ENCODE assay signal across 10 mouse cellular contexts in genomic region chr2:28770697-28771096, GRCm38 (mm10).
DNase-seq lines count a peak whose midpoint lies in the region; ATAC-seq lines count a peak whose summit lies in the region.
"Had no signal": no experiment of that assay in that cellular context is flagged by ENCODE, and none has a peak within 500 bp of the region (broad histone marks: within the 10 kb centered on the region; RNA-seq: fewer than 3 reads in every experiment).

No protein-coding gene starts in this region.

- peaks cover 14% of the 10 kb centered on the region; the same call in 1 of the 2 replicates for H3K4me1 ChIP-seq in hindbrain, embryonic 14.5 days (replicated peaks; ENCODE audit: control insufficient read depth, insufficient read depth, low read length)
- peaks cover 20% of the 10 kb centered on the region for H3K4me1 ChIP-seq in hindbrain, embryonic 10.5 days (replicated peaks)
- peaks cover 17 to 21% of the 10 kb centered on the region in 2 experiments for H3K4me1 ChIP-seq in heart, embryonic 14.5 days (ENCODE audit: control insufficient read depth in 2 of 2, insufficient read depth in 2 of 2, low read length in 2 of 2)
- peaks cover 8% of the 10 kb centered on the region; the same call in 1 of the 2 replicates for H3K4me1 ChIP-seq in intestine, embryonic 15.5 days (replicated peaks)

- H3K36me3 ChIP-seq in hindbrain, embryonic 14.5 days (replicated peaks; ENCODE audit: control insufficient read depth, insufficient read depth): no peaks in the 10 kb centered on the region
- H3K36me3 ChIP-seq in hindbrain, embryonic 10.5 days: no peaks in the 10 kb centered on the region
- no peaks in the 10 kb centered on the region for H3K36me3 ChIP-seq in heart, embryonic 14.5 days (ENCODE audit: control insufficient read depth, insufficient read depth, low read length)
- H3K36me3 ChIP-seq in intestine, embryonic 15.5 days: no peaks in the 10 kb centered on the region

- H3K4me3 ChIP-seq in hindbrain, embryonic 14.5 days (replicated peaks; ENCODE audit: low read length): no peak overlapping the region
- no peak overlapping the region for H3K4me3 ChIP-seq in hindbrain, embryonic 10.5 days
- H3K4me3 ChIP-seq in heart, embryonic 14.5 days (ENCODE audit: control insufficient read depth in 1 of 2, insufficient read depth in 1 of 2, low read depth in 1 of 2, low read length in 2 of 2): no peak overlapping the region
- no peak overlapping the region for H3K4me3 ChIP-seq in intestine, embryonic 15.5 days (replicated peaks)

- 0 out of 2 replicates have a peak, but pooled peaks cover 5% of the 10 kb centered on the region for H3K27me3 ChIP-seq in hindbrain, embryonic 14.5 days (ENCODE audit: control insufficient read depth, insufficient read depth, low read length)
- peaks cover 5% of the 10 kb centered on the region; the same call in 1 of the 2 replicates for H3K27me3 ChIP-seq in hindbrain, embryonic 10.5 days (ENCODE audit: insufficient read depth, poor library complexity, severe bottlenecking)
- no peaks in the 10 kb centered on the region for H3K27me3 ChIP-seq in heart, embryonic 14.5 days (ENCODE audit: control insufficient read depth, insufficient read depth, low read length)
- H3K27me3 ChIP-seq in intestine, embryonic 15.5 days (replicated peaks): no peaks in the 10 kb centered on the region

- H3K9ac ChIP-seq in hindbrain, embryonic 14.5 days: no peak overlapping the region
- H3K9ac ChIP-seq in heart, embryonic 14.5 days (ENCODE audit: low read length): peak overlapping the region; percentile 10; the same call in 1 of the 2 replicates
- no peak overlapping the region; the same call in 1 of the 2 replicates for H3K9ac ChIP-seq in intestine, embryonic 15.5 days

- intact Hi-C loops in gastrocnemius, postnatal 14 days (cut with DNase I; ENCODE audit: low total_unique reads): no loop called here

- WGBS in hindbrain, embryonic 14.5 days: 64% methylated on average over 5 of the region's 5 CpGs
- 79% methylated on average over 5 of the region's 5 CpGs for WGBS in hindbrain, embryonic 10.5 days
- WGBS in heart, embryonic 14.5 days: 26% methylated on average over 5 of the region's 5 CpGs
- WGBS in intestine, embryonic 15.5 days: 13% methylated on average over 5 of the region's 5 CpGs

- no peak overlapping the region for H3K4me2 ChIP-seq in hindbrain, embryonic 14.5 days (replicated peaks)
- H3K4me2 ChIP-seq in heart, embryonic 14.5 days (ENCODE audit: low read length): peak overlapping the region; percentile 39
- H3K4me2 ChIP-seq in intestine, embryonic 15.5 days (replicated peaks): peak overlapping the region; percentile 28; the same call in 1 of the 2 replicates

- H3K9me3 ChIP-seq in hindbrain, embryonic 14.5 days (ENCODE audit: control insufficient read depth, low read length): no peaks in the 10 kb centered on the region
- H3K9me3 ChIP-seq in hindbrain, embryonic 10.5 days: no peaks in the 10 kb centered on the region
- H3K9me3 ChIP-seq in heart, embryonic 14.5 days (ENCODE audit: control insufficient read depth, low read length): no peaks in the 10 kb centered on the region
- H3K9me3 ChIP-seq in intestine, embryonic 15.5 days: no peaks in the 10 kb centered on the region

- no peak for DNase-seq in hindbrain, embryonic 14.5 days (ENCODE audit: low spot score)
- no peak for DNase-seq in hindbrain, embryonic 10.5 days (ENCODE audit: low spot score)
- DNase-seq in kidney, postnatal 4 days: peak; percentile 55 to 73
- no peak for DNase-seq in c-Kit-positive CD71-positive TER-119-positive erythroid progenitor cells, embryonic 14.5 days (ENCODE audit: low spot score)
- no peak for DNase-seq in gastrocnemius, postnatal 14 days
- DNase-seq: thymus, postnatal 25 days had no signal

- H3K27ac ChIP-seq in hindbrain, embryonic 14.5 days: peak overlapping the region; percentile 24; the same call in 1 of the 2 replicates
- no peak overlapping the region for H3K27ac ChIP-seq in hindbrain, embryonic 10.5 days
- H3K27ac ChIP-seq in heart, embryonic 14.5 days (replicated peaks in 1 of 2; ENCODE audit: control insufficient read depth in 1 of 2, insufficient read depth in 1 of 2, low read depth in 2 of 2, low read length in 2 of 2): peak overlapping the region; percentile 62 to 88; a peak in 3 of 4 replicates
- H3K27ac ChIP-seq in intestine, embryonic 15.5 days: peak overlapping the region; percentile 27; the same call in 1 of the 2 replicates

- no peak for ATAC-seq in hindbrain, embryonic 14.5 days (ENCODE audit: low FRiP score)
- ATAC-seq in heart, embryonic 14.5 days (ENCODE audit: insufficient number of reproducible peaks, insufficient read depth, low FRiP score, low read depth): no peak
- no peak for ATAC-seq in intestine, embryonic 15.5 days
- no peak for ATAC-seq in megakaryocyte-erythroid progenitor cell, adult 5-6 weeks (replicated peaks; ENCODE audit: low FRiP score, low TSS enrichment, poor library complexity, severe bottlenecking)
- ATAC-seq: activated CD4-positive, CD25-positive, alpha-beta regulatory T cell, adult 4 months had no signal

Comparison
In these comparisons a context has a peak if more than half of its experiments do, and no peak if none do; other contexts are left out.
1. DNase-seq: peak in kidney, postnatal 4 days (2 of 2); none in hindbrain, embryonic 14.5 days (single experiment), hindbrain, embryonic 10.5 days (single experiment), c-Kit-positive CD71-positive TER-119-positive erythroid progenitor cells, embryonic 14.5 days (single experiment) and gastrocnemius, postnatal 14 days (single experiment).